Mouse (Mus musculus): ENCODE data around the gene Sh3d19. TPM values are rescaled to one million over a fixed set of nuclear protein-coding genes. Genes with fewer than 3 reads are reported as not detected.

The Sh3d19 gene
- polyA plus RNA-seq, 1 experiment from 2014 or later: 14.0 TPM

GRCm38 (mm10) chr3:86108576-86108975, 137.7 kb downstream of the Sh3d19 start:
- H3K9ac ChIP-seq (ENCODE audit: low read depth, low read length): no peak overlapping the region
- H3K27me3 ChIP-seq (replicated peaks; ENCODE audit: control insufficient read depth, insufficient read depth, low read length): no peaks in the 10 kb centered on the region
- no peak for ATAC-seq
- H3K9me3 ChIP-seq (ENCODE audit: control insufficient read depth, low read length): no peaks in the 10 kb centered on the region
- H3K4me3 ChIP-seq (ENCODE audit: low read length): no peak overlapping the region
- WGBS: 89% methylated on average over 4 of the region's 4 CpGs
- H3K27ac ChIP-seq (ENCODE audit: low read depth, low read length): no peak overlapping the region
- no peaks in the 10 kb centered on the region for H3K4me1 ChIP-seq (ENCODE audit: control insufficient read depth, insufficient read depth, low read depth, low read length)
- no peaks in the 10 kb centered on the region for H3K36me3 ChIP-seq (ENCODE audit: control insufficient read depth, insufficient read depth, low read length)
- no peak overlapping the region for H3K4me2 ChIP-seq (ENCODE audit: low read length)

- Histone ChIP-seq H3K4me2 (ENCODE audit: low read length) (no peak overlapping the region), H3K9me3 (ENCODE audit: control insufficient read depth, low read length) (no peaks in the 10 kb centered on the region), H3K4me1 (ENCODE audit: control insufficient read depth, insufficient read depth, low read depth, low read length) (no peaks in the 10 kb centered on the region), H3K9ac (ENCODE audit: low read depth, low read length) (no peak overlapping the region), H3K27me3 (replicated peaks; ENCODE audit: control insufficient read depth, insufficient read depth, low read length) (no peaks in the 10 kb centered on the region), H3K4me3 (ENCODE audit: low read length) (no peak overlapping the region), H3K36me3 (ENCODE audit: control insufficient read depth, insufficient read depth, low read length) (no peaks in the 10 kb centered on the region), H3K27ac (ENCODE audit: low read depth, low read length) (no peak overlapping the region)
- no peak for ATAC-seq
- 91% methylated on average over 7 of the region's 7 CpGs for WGBS
These were observed 138.2 kb downstream of the Sh3d19 start for GRCm38 (mm10) chr3:86109099-86109498.

GRCm38 (mm10) chr3:86110077-86110476, 139.2 kb downstream of the Sh3d19 start:
- H3K27ac ChIP-seq (ENCODE audit: low read depth, low read length): no peak overlapping the region
- H3K4me2 ChIP-seq (ENCODE audit: low read length): no peak overlapping the region
- no peak overlapping the region for H3K9ac ChIP-seq (ENCODE audit: low read depth, low read length)
- H3K4me3 ChIP-seq (ENCODE audit: low read length): no peak overlapping the region
- no peak for ATAC-seq
- no peaks in the 10 kb centered on the region for H3K4me1 ChIP-seq (ENCODE audit: control insufficient read depth, insufficient read depth, low read depth, low read length)
- H3K9me3 ChIP-seq (ENCODE audit: control insufficient read depth, low read length): no peaks in the 10 kb centered on the region
- no peaks in the 10 kb centered on the region for H3K27me3 ChIP-seq (replicated peaks; ENCODE audit: control insufficient read depth, insufficient read depth, low read length)
- 25% methylated on average over 10 of the region's 10 CpGs for WGBS
- H3K36me3 ChIP-seq (ENCODE audit: control insufficient read depth, insufficient read depth, low read length): no peaks in the 10 kb centered on the region

GRCm38 (mm10) chr3:86112766-86113165, 141.9 kb downstream of the Sh3d19 start:
- WGBS: 74% methylated on average over 7 of the region's 7 CpGs
- Histone ChIP-seq H3K4me3 (ENCODE audit: low read length) (no peak overlapping the region), H3K4me2 (ENCODE audit: low read length) (no peak overlapping the region), H3K4me1 (ENCODE audit: control insufficient read depth, insufficient read depth, low read depth, low read length) (no peaks in the 10 kb centered on the region), H3K27ac (ENCODE audit: low read depth, low read length) (no peak overlapping the region), H3K27me3 (replicated peaks; ENCODE audit: control insufficient read depth, insufficient read depth, low read length) (no peaks in the 10 kb centered on the region), H3K36me3 (ENCODE audit: control insufficient read depth, insufficient read depth, low read length) (peaks cover 10% of the 10 kb centered on the region), H3K9me3 (ENCODE audit: control insufficient read depth, low read length) (no peaks in the 10 kb centered on the region), H3K9ac (ENCODE audit: low read depth, low read length) (no peak overlapping the region)
- no peak for ATAC-seq

DNA sequence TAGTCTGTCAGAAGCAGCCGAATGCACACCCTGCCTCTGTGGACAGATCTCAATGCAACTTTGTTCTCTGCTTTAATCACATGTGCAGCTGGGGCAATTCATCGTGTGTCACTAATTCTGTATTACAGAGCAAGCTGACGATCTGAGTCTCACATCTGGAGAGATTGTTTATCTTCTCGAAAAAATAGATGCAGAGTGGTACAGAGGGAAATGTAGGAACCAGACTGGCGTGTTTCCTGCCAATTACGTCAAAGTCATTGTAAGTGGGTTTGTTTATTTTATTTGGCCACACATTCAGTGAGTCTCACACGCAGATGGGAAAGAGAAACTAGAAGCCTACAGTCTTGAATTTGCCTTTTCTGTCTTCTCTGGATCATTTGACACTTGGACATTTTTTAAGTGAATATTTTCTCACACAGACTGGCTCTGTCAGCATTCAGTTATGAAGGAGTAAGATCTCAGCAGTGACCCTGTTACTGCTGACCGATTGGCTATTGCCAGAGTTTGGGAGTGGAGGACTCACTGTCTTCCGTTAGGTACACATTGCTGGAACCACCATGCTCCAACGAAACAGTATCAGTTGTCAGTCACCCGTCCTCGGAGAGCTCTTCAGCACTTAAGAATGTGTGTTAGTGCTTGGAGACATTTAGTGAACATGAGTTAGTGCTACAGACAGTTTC, 143.9 kb downstream of the Sh3d19 start:
- WGBS: 65% methylated on average over 12 of the region's 12 CpGs

DNA sequence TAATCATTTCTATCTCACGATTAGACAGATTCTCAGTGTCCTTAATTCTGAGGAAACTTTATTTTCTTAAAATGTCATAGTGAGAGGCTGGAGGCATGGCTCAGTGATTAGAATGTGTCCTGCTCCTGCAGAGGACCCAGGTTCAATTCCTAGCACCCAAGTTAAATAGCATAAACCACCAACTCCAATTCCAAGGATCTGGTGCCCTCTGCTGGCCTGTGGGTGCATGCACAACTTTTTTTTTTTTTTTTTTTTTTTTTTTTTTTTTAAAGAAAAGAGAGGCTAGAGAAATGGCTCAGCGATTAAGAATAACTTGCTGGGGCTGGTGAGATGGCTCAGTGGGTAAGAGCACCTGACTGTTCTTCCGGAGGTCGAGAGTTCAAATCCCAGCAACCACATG, 146.0 kb downstream of the Sh3d19 start:
- WGBS: 92% methylated on average over 4 of the region's 4 CpGs
- no peak for ATAC-seq
- no peaks in the 10 kb centered on the region for H3K27me3 ChIP-seq (replicated peaks; ENCODE audit: control insufficient read depth, insufficient read depth, low read length)
- no peaks in the 10 kb centered on the region for H3K9me3 ChIP-seq (ENCODE audit: control insufficient read depth, low read length)
- H3K27ac ChIP-seq (ENCODE audit: low read depth, low read length): no peak overlapping the region
- H3K9ac ChIP-seq (ENCODE audit: low read depth, low read length): no peak overlapping the region
- H3K36me3 ChIP-seq (ENCODE audit: control insufficient read depth, insufficient read depth, low read length): peaks cover 13% of the 10 kb centered on the region
- no peak overlapping the region for H3K4me3 ChIP-seq (ENCODE audit: low read length)
- no peak overlapping the region for H3K4me2 ChIP-seq (ENCODE audit: low read length)
- no peaks in the 10 kb centered on the region for H3K4me1 ChIP-seq (ENCODE audit: control insufficient read depth, insufficient read depth, low read depth, low read length)

More for the DNA sequence above, 143.9 kb downstream of the Sh3d19 start:
- H3K27ac ChIP-seq (ENCODE audit: low read depth, low read length): no peak overlapping the region
- no peak overlapping the region for H3K9ac ChIP-seq (ENCODE audit: low read depth, low read length)
- no peak overlapping the region for H3K4me3 ChIP-seq (ENCODE audit: low read length)
- peaks cover 10% of the 10 kb centered on the region for H3K36me3 ChIP-seq (ENCODE audit: control insufficient read depth, insufficient read depth, low read length)
- no peaks in the 10 kb centered on the region for H3K9me3 ChIP-seq (ENCODE audit: control insufficient read depth, low read length)
- ATAC-seq: no peak
- H3K4me2 ChIP-seq (ENCODE audit: low read length): no peak overlapping the region
- no peaks in the 10 kb centered on the region for H3K27me3 ChIP-seq (replicated peaks; ENCODE audit: control insufficient read depth, insufficient read depth, low read length)
- no peaks in the 10 kb centered on the region for H3K4me1 ChIP-seq (ENCODE audit: control insufficient read depth, insufficient read depth, low read depth, low read length)

DNA sequence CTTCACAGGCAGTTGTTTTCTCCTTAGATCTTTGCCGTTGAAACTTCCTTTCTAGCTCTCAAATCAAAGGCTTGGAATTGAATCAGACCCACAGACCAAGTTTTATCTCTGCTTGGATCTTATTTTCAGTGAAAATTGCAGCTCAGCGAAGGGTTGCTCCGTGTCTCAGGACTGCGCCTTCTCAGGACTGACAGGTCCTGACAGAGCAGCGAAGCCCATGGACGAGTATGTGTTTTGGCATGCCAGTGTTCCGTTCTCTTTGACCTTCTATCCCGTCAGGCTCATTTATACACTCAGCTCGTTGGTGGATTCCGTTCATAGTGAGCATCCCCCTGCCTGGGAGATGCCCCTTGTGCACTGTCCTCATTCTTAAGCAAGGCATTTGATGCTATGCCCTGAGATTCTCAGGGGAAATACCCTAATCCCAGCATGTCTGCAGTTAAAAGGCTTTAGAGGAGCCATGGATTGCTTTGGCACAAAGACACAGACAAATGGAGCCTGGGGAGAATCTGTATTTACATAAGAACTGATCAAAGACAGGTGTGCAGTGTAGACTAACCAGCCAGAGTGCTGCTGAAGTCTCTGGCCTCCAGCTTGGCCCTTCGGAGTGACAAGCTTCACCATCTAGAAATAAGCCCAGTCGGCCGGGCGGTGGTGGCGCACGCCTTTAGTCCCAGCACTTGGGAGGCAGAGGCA, 148.5 kb downstream of the Sh3d19 start:
- no peaks in the 10 kb centered on the region for H3K4me1 ChIP-seq (ENCODE audit: control insufficient read depth, insufficient read depth, low read depth, low read length)
- H3K27me3 ChIP-seq (replicated peaks; ENCODE audit: control insufficient read depth, insufficient read depth, low read length): no peaks in the 10 kb centered on the region
- no peak overlapping the region for H3K27ac ChIP-seq (ENCODE audit: low read depth, low read length)
- H3K4me3 ChIP-seq (ENCODE audit: low read length): no peak overlapping the region
- no peak overlapping the region for H3K9ac ChIP-seq (ENCODE audit: low read depth, low read length)
- no peak for ATAC-seq
- H3K9me3 ChIP-seq (ENCODE audit: control insufficient read depth, low read length): no peaks in the 10 kb centered on the region
- H3K36me3 ChIP-seq (ENCODE audit: control insufficient read depth, insufficient read depth, low read length): peaks cover 14% of the 10 kb centered on the region
- 75% methylated on average over 16 of the region's 16 CpGs for WGBS
- H3K4me2 ChIP-seq (ENCODE audit: low read length): no peak overlapping the region

DNA sequence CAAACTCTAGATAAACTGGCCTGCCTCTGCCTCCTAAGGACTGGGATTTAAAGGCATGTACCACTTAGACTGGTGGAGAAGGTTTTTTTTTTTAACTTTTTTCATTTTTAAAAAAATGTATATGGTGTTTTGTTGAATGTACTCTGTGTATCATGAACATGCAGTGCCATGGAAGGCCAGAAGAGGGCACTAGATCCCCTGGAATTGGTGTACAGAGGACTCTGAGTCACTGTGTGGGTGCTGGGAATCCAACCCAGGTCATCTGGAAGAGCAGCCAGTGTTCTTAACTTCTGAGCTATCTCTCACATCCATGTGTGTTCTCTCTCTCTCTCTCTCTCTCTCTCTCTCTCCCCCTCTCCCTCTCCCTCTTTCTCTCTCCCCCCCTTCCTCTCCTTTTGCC, 151.2 kb downstream of the Sh3d19 start:
- Histone ChIP-seq H3K36me3 (ENCODE audit: control insufficient read depth, insufficient read depth, low read length) (peaks cover 4% of the 10 kb centered on the region; the same call in 1 of the 2 replicates), H3K4me2 (ENCODE audit: low read length) (no peak overlapping the region), H3K4me3 (ENCODE audit: low read length) (no peak overlapping the region), H3K4me1 (ENCODE audit: control insufficient read depth, insufficient read depth, low read depth, low read length) (no peaks in the 10 kb centered on the region), H3K9ac (ENCODE audit: low read depth, low read length) (no peak overlapping the region), H3K27me3 (replicated peaks; ENCODE audit: control insufficient read depth, insufficient read depth, low read length) (no peaks in the 10 kb centered on the region), H3K9me3 (ENCODE audit: control insufficient read depth, low read length) (no peaks in the 10 kb centered on the region), H3K27ac (ENCODE audit: low read depth, low read length) (no peak overlapping the region)
- no peak for ATAC-seq

- Histone ChIP-seq H3K4me3 (ENCODE audit: low read length) (no peak overlapping the region), H3K27ac (ENCODE audit: low read depth, low read length) (no peak overlapping the region), H3K36me3 (ENCODE audit: control insufficient read depth, insufficient read depth, low read length) (peaks cover 7% of the 10 kb centered on the region; the same call in 1 of the 2 replicates), H3K4me1 (ENCODE audit: control insufficient read depth, insufficient read depth, low read depth, low read length) (no peaks in the 10 kb centered on the region), H3K27me3 (replicated peaks; ENCODE audit: control insufficient read depth, insufficient read depth, low read length) (no peaks in the 10 kb centered on the region), H3K4me2 (ENCODE audit: low read length) (no peak overlapping the region), H3K9ac (ENCODE audit: low read depth, low read length) (no peak overlapping the region), H3K9me3 (ENCODE audit: control insufficient read depth, low read length) (no peaks in the 10 kb centered on the region)
- WGBS: 95% methylated on average over 8 of the region's 8 CpGs
- no peak for ATAC-seq
These were observed 152.4 kb downstream of the Sh3d19 start for GRCm38 (mm10) chr3:86123251-86123746.

Measured in hindbrain, embryonic 16.5 days (tissue).